Mouse (Mus musculus) neural tube, embryonic 14.5 days (tissue): Measurements from ENCODE around the gene Kif1c. TPM values are rescaled to one million over a fixed set of nuclear protein-coding genes. Genes with fewer than 3 reads are reported as not detected.

Experiments
- ATAC-seq: fragments of 200-750 bp; cut with Nextera tagmentation; 2 replicates; pipeline ENCODE4 v1.8.0; 2017; ENCODE audit warnings: low read depth, mild to moderate bottlenecking, moderate TSS enrichment, moderate library complexity
- H3K27ac ChIP-seq: fragments of 300-500 bp; sonication (generic); 2 replicates; pipeline ENCODE4 v1.5.1; 2014; ENCODE audit warnings: low read depth, mild to moderate bottlenecking, control low read depth, low read length, moderate library complexity, mixed read lengths
- H3K27me3 ChIP-seq: fragments of 300-500 bp; sonication (generic); 2 replicates; pipeline ENCODE4 v1.6.1; 2014; ENCODE audit warnings: low read length; ENCODE audit not compliant: control insufficient read depth, insufficient read depth
- H3K36me3 ChIP-seq: fragments of 300-500 bp; sonication (generic); 2 replicates; pipeline ENCODE4 v1.6.1; 2014; ENCODE audit warnings: low read length, mixed read lengths; ENCODE audit not compliant: control insufficient read depth, insufficient read depth
- H3K4me1 ChIP-seq: fragments of 300-500 bp; sonication (generic); 2 replicates; pipeline ENCODE4 v1.6.1; 2014; ENCODE audit warnings: low read length; ENCODE audit not compliant: control insufficient read depth, insufficient read depth
- H3K4me2 ChIP-seq: fragments of 300-500 bp; sonication (generic); 2 replicates; pipeline ENCODE4 v1.6.1; 2014; ENCODE audit warnings: mild to moderate bottlenecking, low read depth, low read length, control low read depth
- H3K4me3 ChIP-seq: fragments of 300-500 bp; sonication (generic); 2 replicates; pipeline ENCODE4 v1.5.1; 2014; ENCODE audit warnings: low read depth, low read length, control low read depth, mixed read lengths
- H3K9ac ChIP-seq: fragments of 300-500 bp; sonication (generic); replicated peaks from 2 replicates; pipeline ENCODE4 v1.6.1; 2014; ENCODE audit warnings: low read depth, mild to moderate bottlenecking, control low read depth, low read length, mixed read lengths
- H3K9me3 ChIP-seq: fragments of 300-500 bp; sonication (generic); 2 replicates; pipeline ENCODE4 v1.6.1; 2016; ENCODE audit warnings: low read length; ENCODE audit not compliant: control insufficient read depth
- WGBS: fragments of 180-500 bp; shearing (Covaris S2); extraction: QIAGEN DNeasy Blood & Tissue Kit; methylation state at CpG from one replicate; pipeline ENCODE4 v1.1.7; 2014; 5-methylcytosine and 5-hydroxymethylcytosine counted together
- polyA plus RNA-seq: library from polyadenylated mRNA; unstranded; fragments of >200 nt; fragmentation: Nextera tagmentation; extraction: Ambion mirVana; gene quantifications from 2 replicates; pipeline ENCODE4 v1.2.1, GENCODE M21; 2014

Kif1c gene
- polyA plus RNA-seq, 1 experiment from 2014 or later, result 3.1 TPM

DNA sequence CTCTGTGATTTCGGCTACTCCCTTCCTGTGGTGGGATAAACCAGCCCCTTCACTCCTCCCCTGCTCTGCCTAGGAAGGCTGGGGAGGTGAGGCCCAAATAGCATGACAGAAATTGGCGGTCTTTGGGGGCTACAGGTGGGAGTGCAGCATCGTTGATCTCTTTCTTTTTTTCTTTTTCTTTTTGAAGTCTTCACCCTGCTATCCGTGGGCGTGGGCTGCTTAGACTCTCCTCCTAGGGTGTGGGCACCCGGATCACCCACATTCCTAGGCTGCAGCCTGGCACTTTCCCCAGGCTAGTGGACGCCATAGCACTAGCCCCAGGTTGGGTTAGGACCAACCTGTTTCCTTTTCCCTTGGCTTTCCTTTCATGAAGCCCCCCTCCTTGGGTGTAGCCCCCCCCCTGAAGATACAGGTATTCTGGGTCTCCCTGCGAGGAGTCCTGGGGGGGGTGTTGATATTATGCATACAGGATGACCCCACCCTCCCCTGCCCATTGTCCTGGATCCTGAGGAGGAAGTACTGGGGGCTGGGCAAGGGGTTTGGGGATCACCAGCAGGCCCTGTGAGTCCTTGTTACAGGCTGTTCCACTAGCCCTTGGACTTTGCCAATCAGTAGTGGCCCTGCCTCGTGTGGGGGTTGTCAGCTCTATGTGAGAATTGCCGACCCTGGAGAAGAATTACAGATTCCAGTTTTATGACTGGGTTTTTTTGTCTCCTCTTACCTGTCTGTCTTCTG, 1.0 kb downstream of the Kif1c start:
- Histone ChIP-seq H3K27ac (no peak overlapping the region), H3K4me3 (peak overlapping the region; percentile 94), H3K4me2 (peak overlapping the region; percentile 69), H3K9ac (peak overlapping the region; percentile 72), H3K9me3 (no peaks in the 10 kb centered on the region), H3K27me3 (0 out of 2 replicates have a peak, but pooled peaks cover 2% of the 10 kb centered on the region), H3K4me1 (peaks cover 10% of the 10 kb centered on the region), H3K36me3 (peaks cover 20% of the 10 kb centered on the region)
- 8% methylated on average over 10 of the region's 10 CpGs for WGBS
- no peak for ATAC-seq

GRCm38 (mm10) chr11:70701984-70702733, 1.8 kb downstream of the Kif1c start:
- no peak overlapping the region; the same call in 1 of the 2 replicates for H3K4me3 ChIP-seq

GRCm38 (mm10) chr11:70702781-70703180, 2.4 kb downstream of the Kif1c start:
- no peaks in the 10 kb centered on the region for H3K9me3 ChIP-seq
- H3K4me3 ChIP-seq, result no peak overlapping the region
- no peak for ATAC-seq
- 89% methylated on average over 6 of the region's 6 CpGs for WGBS
- no peak overlapping the region for H3K27ac ChIP-seq
- no peak overlapping the region for H3K4me2 ChIP-seq
- H3K9ac ChIP-seq, result 0 out of 2 replicates have a peak overlapping the region, but pooled peaks have one; percentile 7
- H3K36me3 ChIP-seq, result peaks cover 28% of the 10 kb centered on the region
- peaks cover 10% of the 10 kb centered on the region for H3K4me1 ChIP-seq
- 0 out of 2 replicates have a peak, but pooled peaks cover 2% of the 10 kb centered on the region for H3K27me3 ChIP-seq

More at GRCm38 (mm10) chr11:70701984-70702733, 1.8 kb downstream of the Kif1c start:
- H3K36me3 ChIP-seq, result peaks cover 28% of the 10 kb centered on the region
- peak overlapping the region; percentile 69; the same call in 1 of the 2 replicates for H3K4me2 ChIP-seq
- H3K9me3 ChIP-seq, result no peaks in the 10 kb centered on the region
- WGBS, result 87% methylated on average over 6 of the region's 6 CpGs
- H3K4me1 ChIP-seq, result peaks cover 10% of the 10 kb centered on the region
- ATAC-seq, result no peak
- H3K27ac ChIP-seq, result no peak overlapping the region
- H3K9ac ChIP-seq, result no peak overlapping the region
- H3K27me3 ChIP-seq, result 0 out of 2 replicates have a peak, but pooled peaks cover 2% of the 10 kb centered on the region

- Histone ChIP-seq H3K4me1 (peaks cover 7% of the 10 kb centered on the region), H3K9ac (no peak overlapping the region), H3K36me3 (peaks cover 55% of the 10 kb centered on the region), H3K4me3 (no peak overlapping the region), H3K27me3 (no peaks in the 10 kb centered on the region), H3K9me3 (no peaks in the 10 kb centered on the region), H3K27ac (no peak overlapping the region), H3K4me2 (no peak overlapping the region)
- WGBS, result 98% methylated on average over 3 of the region's 3 CpGs
- ATAC-seq, result no peak
Observed at GRCm38 (mm10) chr11:70706127-70706526, 5.8 kb downstream of the Kif1c start.

DNA sequence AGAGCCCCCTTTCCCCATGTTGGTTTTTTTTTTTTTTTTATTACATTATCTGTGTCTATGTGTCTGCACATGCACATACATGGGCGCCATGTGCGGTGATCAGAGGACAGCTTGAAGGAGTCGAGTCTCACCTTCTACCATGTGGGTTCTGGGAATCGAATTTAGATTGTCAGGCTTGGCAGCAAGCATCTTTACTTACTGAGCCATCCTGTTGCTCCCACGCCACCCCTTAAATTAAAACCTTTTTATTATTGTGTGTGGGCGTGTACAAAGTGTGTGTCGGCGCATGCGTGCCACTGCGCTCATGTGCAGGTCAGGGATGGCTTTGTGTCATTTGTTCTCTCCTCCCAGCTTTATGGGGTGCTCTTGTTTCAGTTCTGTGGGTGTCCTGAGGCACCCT, 10.7 kb downstream of the Kif1c start:
- Histone ChIP-seq H3K27me3 (no peaks in the 10 kb centered on the region), H3K27ac (no peak overlapping the region), H3K36me3 (peaks cover 46% of the 10 kb centered on the region), H3K4me1 (no peaks in the 10 kb centered on the region), H3K9ac (no peak overlapping the region), H3K9me3 (no peaks in the 10 kb centered on the region), H3K4me3 (no peak overlapping the region), H3K4me2 (no peak overlapping the region)
- 93% methylated on average over 10 of the region's 10 CpGs for WGBS
- ATAC-seq, result no peak

DNA sequence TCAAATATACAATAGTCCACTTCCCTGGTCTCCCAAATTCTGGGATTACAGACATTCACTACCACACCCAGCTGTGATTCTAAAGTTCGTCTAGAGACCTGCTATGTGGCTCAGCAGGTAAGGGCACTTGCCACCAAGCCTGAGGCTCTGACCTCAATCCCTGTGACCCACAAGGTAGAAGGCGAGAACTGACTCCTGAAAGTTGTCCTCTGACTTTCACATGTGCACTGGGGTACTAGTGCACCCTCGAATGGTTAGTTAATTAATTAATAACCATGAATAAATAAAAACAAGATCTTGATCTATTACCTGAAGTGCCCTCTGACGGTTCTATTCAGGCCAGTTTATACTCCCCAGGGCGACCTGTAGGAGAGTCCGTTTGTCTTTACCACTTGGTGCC, 12.9 kb downstream of the Kif1c start:
- WGBS, result 90% methylated on average over 6 of the region's 6 CpGs
- H3K36me3 ChIP-seq, result peaks cover 35% of the 10 kb centered on the region

GRCm38 (mm10) chr11:70715832-70716231, 15.5 kb downstream of the Kif1c start:
- Histone ChIP-seq H3K9ac (no peak overlapping the region), H3K27me3 (no peaks in the 10 kb centered on the region), H3K27ac (no peak overlapping the region), H3K36me3 (peaks cover 25% of the 10 kb centered on the region), H3K4me1 (no peaks in the 10 kb centered on the region), H3K9me3 (no peaks in the 10 kb centered on the region), H3K4me2 (no peak overlapping the region), H3K4me3 (no peak overlapping the region)
- ATAC-seq, result no peak
- 93% methylated on average over 6 of the region's 6 CpGs for WGBS

More for the DNA sequence above, 12.9 kb downstream of the Kif1c start:
- Histone ChIP-seq H3K27me3 (no peaks in the 10 kb centered on the region), H3K4me3 (no peak overlapping the region), H3K4me2 (no peak overlapping the region), H3K9me3 (no peaks in the 10 kb centered on the region), H3K27ac (no peak overlapping the region), H3K9ac (no peak overlapping the region), H3K4me1 (no peaks in the 10 kb centered on the region)
- no peak for ATAC-seq

DNA sequence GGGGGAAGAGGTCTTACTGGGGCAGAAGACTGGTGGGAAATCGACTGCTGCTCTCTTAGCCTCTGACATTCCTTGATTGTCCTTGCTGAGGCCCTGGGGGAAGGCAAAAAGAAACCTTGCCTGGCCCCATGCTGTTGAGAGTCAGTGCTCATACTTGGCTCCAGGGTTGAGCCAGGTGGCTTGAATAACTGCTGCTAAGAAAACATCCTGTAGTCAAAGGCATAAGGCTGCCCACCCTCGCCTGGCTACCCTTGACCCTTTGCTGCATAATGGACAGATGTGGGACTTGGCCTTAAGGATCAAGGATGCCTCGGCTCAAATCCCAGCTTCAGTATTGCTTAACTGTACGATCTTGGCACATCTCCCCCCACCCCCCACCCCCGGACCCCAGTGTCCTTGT, 18.1 kb downstream of the Kif1c start:
- H3K9ac ChIP-seq, result no peak overlapping the region
- no peak overlapping the region for H3K4me2 ChIP-seq
- no peak for ATAC-seq
- H3K27ac ChIP-seq, result no peak overlapping the region
- 86% methylated on average over 5 of the region's 5 CpGs for WGBS
- H3K9me3 ChIP-seq, result no peaks in the 10 kb centered on the region
- H3K27me3 ChIP-seq, result no peaks in the 10 kb centered on the region
- no peak overlapping the region for H3K4me3 ChIP-seq
- peaks cover 24% of the 10 kb centered on the region for H3K36me3 ChIP-seq
- no peaks in the 10 kb centered on the region for H3K4me1 ChIP-seq

DNA sequence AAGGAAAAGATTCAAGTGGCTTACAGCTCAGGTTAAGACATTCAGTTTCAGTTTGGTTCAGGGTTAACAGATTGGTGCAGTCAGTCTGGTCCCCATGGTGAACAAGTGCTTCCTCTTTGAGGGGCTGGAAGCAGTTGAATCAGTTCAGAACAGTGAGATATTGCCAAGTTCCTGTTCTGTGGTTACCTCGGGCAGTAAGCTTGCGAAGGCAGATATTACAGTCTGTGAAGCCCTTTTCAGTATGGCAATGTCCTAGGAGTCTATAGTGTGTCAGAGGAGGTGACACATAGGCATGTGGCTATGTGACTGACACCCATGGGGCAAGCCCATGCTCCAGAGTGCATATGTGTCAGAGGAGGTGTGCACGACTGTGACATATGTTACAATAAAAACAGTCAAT, 20.2 kb downstream of the Kif1c start:
- Histone ChIP-seq H3K27ac (no peak overlapping the region), H3K4me1 (no peaks in the 10 kb centered on the region), H3K4me2 (no peak overlapping the region), H3K36me3 (peaks cover 39% of the 10 kb centered on the region), H3K27me3 (no peaks in the 10 kb centered on the region), H3K9me3 (no peaks in the 10 kb centered on the region), H3K9ac (no peak overlapping the region), H3K4me3 (no peak overlapping the region)
- 95% methylated on average over 3 of the region's 3 CpGs for WGBS
- ATAC-seq, result no peak
